Mouse (Mus musculus) ES-E14 (cell line): ENCODE data around the gene AF067063. TPM values are rescaled to one million over a fixed set of nuclear protein-coding genes. Genes with fewer than 3 reads are reported as not detected.

ENCODE experiments used
- DNase-seq: peaks from one replicate; pipeline ENCODE4 v3.0.0-alpha.2; 2013; ENCODE audit warnings: low read depth, low spot score
- H3K27ac ChIP-seq: 2 replicates; pipeline ENCODE4 v1.5.1; 2012; ENCODE audit warnings: low read depth, mild to moderate bottlenecking, low read length, moderate library complexity, mixed read lengths; ENCODE audit not compliant: poor library complexity, insufficient read depth, severe bottlenecking
- H3K36me3 ChIP-seq: 2 replicates; pipeline ENCODE4 v1.6.1; 2012; ENCODE audit warnings: mild to moderate bottlenecking, low read length, moderate library complexity, mixed read lengths; ENCODE audit not compliant: control insufficient read depth, poor library complexity, insufficient read depth, severe bottlenecking
- H3K4me1 ChIP-seq, 2 experiments: fragments of 150-350 bp in 1 of 2; sonication (generic) in 1 of 2; 2 replicates each; pipeline ENCODE4 v1.6.1; 2012; ENCODE audit warnings: low read length in 2 of 2, mild to moderate bottlenecking in 1 of 2, mixed read lengths in 1 of 2; ENCODE audit not compliant: control insufficient read depth in 2 of 2, insufficient read depth in 2 of 2, poor library complexity in 1 of 2
- H3K4me3 ChIP-seq, 2 experiments: fragments of 150-350 bp in 1 of 2; sonication (generic) in 1 of 2; 2 replicates each; pipeline ENCODE4 v1.5.1; 2012; ENCODE audit warnings: low read length in 2 of 2, low read depth in 1 of 2, mild to moderate bottlenecking in 1 of 2, mixed read lengths in 1 of 2; ENCODE audit not compliant: insufficient read depth in 1 of 2, poor library complexity in 1 of 2, severe bottlenecking in 1 of 2
- H3K9ac ChIP-seq: 2 replicates; pipeline ENCODE4 v1.6.1; 2012; ENCODE audit warnings: low read depth, mild to moderate bottlenecking, low read length, mixed read lengths; ENCODE audit not compliant: poor library complexity, insufficient read depth, severe bottlenecking
- H3K9me3 ChIP-seq: fragments of 150-350 bp; sonication (generic); 2 replicates; pipeline ENCODE4 v1.6.1; 2012; ENCODE audit warnings: low read depth, mild to moderate bottlenecking, low read length; ENCODE audit not compliant: control insufficient read depth, insufficient read depth
- ZNF384 ChIP-seq: IDR thresholded peaks from 2 replicates; pipeline ENCODE4 v1.6.1; 2012; ENCODE audit warnings: low read depth, low read length, inconsistent platforms
- in situ Hi-C, 2 experiments: fragments of 600-800 bp; cut with MboI; formaldehyde crosslinking; loops; one replicate each; pipeline ENCODE4 v1.15.1; 2025; ENCODE audit warnings: low sequenced_read_pairs in 2 of 2, inconsistent platforms in 1 of 2; ENCODE audit not compliant: unreplicated experiment in 2 of 2
- total RNA-seq: library from RNA; depleted of rRNA; stranded (reverse); fragments of 300-350 nt; gene quantifications from 2 replicates; pipeline ENCODE4 v1.2.3, GENCODE M21; 2012; rRNA removed

Gene AF067063
- total RNA-seq, 1 experiment = 1.5 TPM

DNA sequence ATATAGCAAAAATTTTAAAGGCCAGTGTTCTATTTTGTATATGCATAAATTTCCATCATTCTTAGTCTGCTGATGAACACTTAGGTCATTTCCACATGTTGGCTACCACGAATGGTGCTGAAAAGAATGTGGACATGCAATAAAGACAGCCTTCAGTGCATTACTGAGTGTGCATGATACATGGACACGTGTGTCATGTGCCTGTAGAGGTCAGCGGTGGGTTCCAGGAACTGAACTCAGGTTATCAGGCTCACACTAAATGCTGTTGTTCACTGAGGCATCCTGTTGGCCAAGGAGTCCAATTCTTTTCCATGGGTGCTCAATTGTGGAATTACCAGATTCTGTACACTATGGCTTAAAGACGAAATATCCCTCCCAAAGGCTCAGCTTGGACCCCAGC lies 46.4 kb downstream of the AF067063 start:
- no peaks in the 10 kb centered on the region for H3K9me3 ChIP-seq
- no peak for DNase-seq
- in situ Hi-C loops = no loop called here
- H3K4me3 ChIP-seq = no peak overlapping the region
- TF ChIP-seq ZNF384 = no peak
- H3K27ac ChIP-seq = no peak overlapping the region
- no peaks in the 10 kb centered on the region for H3K4me1 ChIP-seq
- H3K36me3 ChIP-seq = peaks cover 19% of the 10 kb centered on the region
- H3K9ac ChIP-seq = no peak overlapping the region

Other genes starting within 250 kb of the AF067063 start
- gene Ccl28, start 206.4 kb downstream of the AF067063 start, total RNA-seq = not detected in 2 replicates
- 43.0 and 58.6 TPM in 2 replicates for gene Hmgcs1, start 139.8 kb downstream of the AF067063 start, total RNA-seq
- gene Nim1k, start 74.3 kb downstream of the AF067063 start, total RNA-seq = 0.22 and 0.42 TPM in 2 replicates
- 27.5 and 31.0 TPM in 2 replicates for gene Zfp131, start 39.3 kb downstream of the AF067063 start, total RNA-seq
- 7.9 and 8.7 TPM in 2 replicates for gene D13Ertd608e, start 5.8 kb upstream of the AF067063 start, total RNA-seq
- gene Tcstv1, start 64.6 kb upstream of the AF067063 start, total RNA-seq = 0.89 and 1.2 TPM in 2 replicates
- 158 and 220 TPM in 2 replicates for gene Gm21761, start 99.1 kb upstream of the AF067063 start, total RNA-seq
- 7.9 and 14.1 TPM in 2 replicates for gene B020031M17Rik, start 120.6 kb upstream of the AF067063 start, total RNA-seq
- not detected in 2 replicates for gene Gm36079, start 196.8 kb upstream of the AF067063 start, total RNA-seq
- not detected in 2 replicates for gene Gm21188, start 222.0 kb upstream of the AF067063 start, total RNA-seq